In the genomic region with DNA sequence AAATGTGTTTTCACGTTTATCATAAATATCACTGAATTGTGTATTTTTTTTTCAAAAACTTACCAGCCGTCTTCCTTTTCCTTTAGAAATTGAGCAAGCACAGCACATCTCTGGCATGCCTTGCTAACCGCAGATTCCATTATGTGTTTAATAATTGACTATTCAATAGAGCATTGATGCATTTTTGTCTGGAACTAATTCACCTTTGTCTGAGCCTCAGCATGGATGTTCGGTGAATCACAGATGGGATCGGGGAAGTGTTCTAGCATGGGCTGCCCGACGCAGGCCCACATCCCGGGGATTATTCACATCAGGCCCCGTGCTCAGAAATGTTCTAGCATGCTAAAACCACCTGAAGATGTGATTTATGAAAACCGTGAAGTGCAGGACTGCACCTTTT, we compare ENCODE assay signal across 17 mouse cellular contexts. TPM values are rescaled to one million over a fixed set of nuclear protein-coding genes. Genes with fewer than 3 reads are reported as not detected.
DNase-seq lines count a peak whose midpoint lies in the region; ATAC-seq and TF ChIP-seq lines count a peak whose summit lies in the region.
"Had no signal": no experiment of that assay in that cellular context is flagged by ENCODE, and none has a peak within 500 bp of the region (broad histone marks: within the 10 kb centered on the region; RNA-seq: fewer than 3 reads in every experiment).

No protein-coding gene starts in this region.

- H3K4me3 ChIP-seq in midbrain, embryonic 12.5 days, result no peak overlapping the region
- no peak overlapping the region for H3K4me3 ChIP-seq in midbrain, embryonic 13.5 days (replicated peaks)
- H3K4me3 ChIP-seq: embryonic facial prominence, embryonic 15.5 days; forebrain, embryonic 12.5 days; heart, embryonic 13.5 days; neural tube, embryonic 12.5 days had no signal

- peaks cover 3% of the 10 kb centered on the region; the same call in 1 of the 2 replicates for H3K4me1 ChIP-seq in midbrain, embryonic 12.5 days
- H3K4me1 ChIP-seq in midbrain, embryonic 13.5 days (replicated peaks), result peaks cover 3% of the 10 kb centered on the region; the same call in 1 of the 2 replicates
- H3K4me1 ChIP-seq: embryonic facial prominence, embryonic 15.5 days; forebrain, embryonic 12.5 days; heart, embryonic 13.5 days; neural tube, embryonic 12.5 days had no signal

- 43% methylated on average over 10 of the region's 10 CpGs for WGBS in midbrain, embryonic 12.5 days
- WGBS in midbrain, embryonic 13.5 days, result 34% methylated on average over 10 of the region's 10 CpGs

- no peak overlapping the region for H3K27ac ChIP-seq in midbrain, embryonic 12.5 days (replicated peaks)
- H3K27ac ChIP-seq in midbrain, embryonic 13.5 days, result no peak overlapping the region
- H3K27ac ChIP-seq: embryonic facial prominence, embryonic 15.5 days; forebrain, embryonic 12.5 days; heart, embryonic 13.5 days; neural tube, embryonic 12.5 days had no signal

- H3K9ac ChIP-seq in midbrain, embryonic 12.5 days (replicated peaks), result no peak overlapping the region
- H3K9ac ChIP-seq in midbrain, embryonic 13.5 days (replicated peaks), result no peak overlapping the region
- H3K9ac ChIP-seq: embryonic facial prominence, embryonic 15.5 days; forebrain, embryonic 12.5 days; heart, embryonic 13.5 days; neural tube, embryonic 12.5 days had no signal

- DNase-seq in brain, embryonic 14.5 days (ENCODE audit: low read depth), result peak; percentile 27
- DNase-seq in kidney, adult 9 months, result peak; percentile 61
- DNase-seq in kidney, postnatal 4 days, result peak; percentile 25 to 47
- no peak for DNase-seq in cerebellum, postnatal 4 days (ENCODE audit: low spot score in 2 of 2)
- DNase-seq: adrenal gland, adult 8-10 months; cerebellum, adult 9-11 months; heart, adult 18-20 months; lung, adult 18-20 months; lung, postnatal 14 days had no signal

- ATAC-seq in midbrain, embryonic 12.5 days (ENCODE audit: low FRiP score, low read depth), result peak; percentile 38; the same call in 1 of the 2 replicates
- ATAC-seq in midbrain, embryonic 13.5 days, result no peak
- no peak for ATAC-seq in erythroblast, adult 5-6 weeks (replicated peaks; ENCODE audit: low FRiP score, poor library complexity, severe bottlenecking)

- H3K9me3 ChIP-seq in midbrain, embryonic 12.5 days, result no peaks in the 10 kb centered on the region
- H3K9me3 ChIP-seq in midbrain, embryonic 13.5 days, result no peaks in the 10 kb centered on the region
- H3K9me3 ChIP-seq: embryonic facial prominence, embryonic 15.5 days; forebrain, embryonic 12.5 days; heart, embryonic 13.5 days; neural tube, embryonic 12.5 days had no signal

- no peak for TF ChIP-seq POLR2A in brain, embryonic 14.5 days (IDR thresholded peaks at IDR 0.05; ENCODE audit: borderline replicate concordance, extremely low read depth, insufficient read depth, insufficient read length, poor library complexity, severe bottlenecking)

- H3K36me3 ChIP-seq in midbrain, embryonic 12.5 days, result no peaks in the 10 kb centered on the region
- H3K36me3 ChIP-seq in midbrain, embryonic 13.5 days, result no peaks in the 10 kb centered on the region
- H3K36me3 ChIP-seq: embryonic facial prominence, embryonic 15.5 days; forebrain, embryonic 12.5 days; heart, embryonic 13.5 days; neural tube, embryonic 12.5 days had no signal

- no peak for TF ChIP-seq CTCF in brain, embryonic 14.5 days (IDR thresholded peaks at IDR 0.05; ENCODE audit: borderline replicate concordance, extremely low read depth, insufficient read depth, insufficient read length)

- no peak overlapping the region for H3K4me2 ChIP-seq in midbrain, embryonic 12.5 days (replicated peaks)
- no peak overlapping the region for H3K4me2 ChIP-seq in midbrain, embryonic 13.5 days (replicated peaks)
- H3K4me2 ChIP-seq: embryonic facial prominence, embryonic 15.5 days; forebrain, embryonic 12.5 days; heart, embryonic 13.5 days; liver, embryonic 11.5 days; neural tube, embryonic 12.5 days had no signal

- H3K27me3 ChIP-seq in midbrain, embryonic 12.5 days, result peaks cover 74% of the 10 kb centered on the region
- peaks cover 65% of the 10 kb centered on the region for H3K27me3 ChIP-seq in midbrain, embryonic 13.5 days
- H3K27me3 ChIP-seq: embryonic facial prominence, embryonic 15.5 days; forebrain, embryonic 12.5 days; heart, embryonic 13.5 days; neural tube, embryonic 12.5 days had no signal

RNA-seq across cellular contexts. Expression of a gene that starts 12.2 kb away (rescaled TPM):
- polyA plus RNA-seq in midbrain, embryonic 12.5 days (2016; fragmentation: Nextera tagmentation; extraction: Ambion mirVana), result 1.3 and 1.9 TPM in 2 replicates
- polyA plus RNA-seq in midbrain, embryonic 13.5 days (2015; fragmentation: Nextera tagmentation; extraction: Ambion mirVana), result 1.0 and 1.3 TPM in 2 replicates
- polyA plus RNA-seq in brain, embryonic 14.5 days (2012; rRNA removed), result 1.1 and 1.7 TPM in 2 replicates
- total RNA-seq in erythroblast, adult 5-6 weeks (2015; ENCODE audit: low replicate concordance), result 28.0 and 51.1 TPM in 2 replicates
- total RNA-seq in erythroblast, adult 5-6 weeks (2017; ENCODE audit: low replicate concordance), result 40.2 and 59.4 TPM in 2 replicates

Comparison
In these comparisons a context has a peak if more than half of its experiments do, and no peak if none do; other contexts are left out.
1. DNase-seq: peak in brain, embryonic 14.5 days (single experiment), kidney, adult 9 months (single experiment) and kidney, postnatal 4 days (2 of 2); none in cerebellum, postnatal 4 days (0 of 2).